ENCODE assay signal across 9 mouse cellular contexts in genomic region chr1:111242344-111242743, GRCm38 (mm10).
DNase-seq lines count a peak whose midpoint lies in the region; ATAC-seq and TF ChIP-seq lines count a peak whose summit lies in the region.
"Had no signal": no experiment of that assay in that cellular context is flagged by ENCODE, and none has a peak within 500 bp of the region (broad histone marks: within the 10 kb centered on the region; RNA-seq: fewer than 3 reads in every experiment).

No protein-coding gene starts in this region.

- no peak overlapping the region for H3K9ac ChIP-seq in hindbrain, embryonic 11.5 days (ENCODE audit: low read depth, low read length)
- H3K9ac ChIP-seq in MEL (ENCODE audit: control insufficient read depth, low read depth, low read length, poor library complexity, severe bottlenecking): no peak overlapping the region
- no peak overlapping the region for H3K9ac ChIP-seq in midbrain, embryonic 15.5 days

- no peaks in the 10 kb centered on the region for H3K27me3 ChIP-seq in hindbrain, embryonic 11.5 days (ENCODE audit: control insufficient read depth, insufficient read depth, low read length)
- H3K27me3 ChIP-seq in hindbrain, embryonic 10.5 days (ENCODE audit: insufficient read depth, poor library complexity, severe bottlenecking): no peaks in the 10 kb centered on the region
- no peaks in the 10 kb centered on the region for H3K27me3 ChIP-seq in MEL (ENCODE audit: control insufficient read depth in 1 of 2, insufficient read depth in 2 of 2, low read length in 2 of 2)
- H3K27me3 ChIP-seq in midbrain, embryonic 15.5 days (replicated peaks): no peaks in the 10 kb centered on the region

- WGBS in hindbrain, embryonic 11.5 days: 82% methylated on average over 1 of the region's 1 CpGs
- WGBS in hindbrain, embryonic 10.5 days: 78% methylated on average over 1 of the region's 1 CpGs
- 43% methylated on average over 1 of the region's 1 CpGs for WGBS in midbrain, embryonic 15.5 days

- no peaks in the 10 kb centered on the region for H3K9me3 ChIP-seq in hindbrain, embryonic 11.5 days (ENCODE audit: control insufficient read depth, low read length)
- H3K9me3 ChIP-seq in hindbrain, embryonic 10.5 days: no peaks in the 10 kb centered on the region
- H3K9me3 ChIP-seq in MEL (replicated peaks; ENCODE audit: insufficient read depth, low read length): no peaks in the 10 kb centered on the region
- no peaks in the 10 kb centered on the region for H3K9me3 ChIP-seq in midbrain, embryonic 15.5 days

- no peaks in the 10 kb centered on the region for H3K79me2 ChIP-seq in MEL (ENCODE audit: control insufficient read depth, insufficient read depth, low read length, poor library complexity)

- TF ChIP-seq RAD21 in MEL (IDR thresholded peaks at IDR 0.05; ENCODE audit: low read depth, low read length): peak; percentile 96

- ATAC-seq in hindbrain, embryonic 11.5 days (ENCODE audit: low FRiP score): peak; percentile 79
- peak; percentile 92 for ATAC-seq in midbrain, embryonic 15.5 days (replicated peaks)

- no peaks in the 10 kb centered on the region for H3K36me3 ChIP-seq in hindbrain, embryonic 11.5 days (ENCODE audit: control insufficient read depth, insufficient read depth, low read length)
- no peaks in the 10 kb centered on the region for H3K36me3 ChIP-seq in hindbrain, embryonic 10.5 days
- no peaks in the 10 kb centered on the region for H3K36me3 ChIP-seq in MEL (ENCODE audit: control insufficient read depth in 1 of 2, insufficient read depth in 2 of 2, low read length in 2 of 2)
- no peaks in the 10 kb centered on the region for H3K36me3 ChIP-seq in midbrain, embryonic 15.5 days (replicated peaks)
- H3K36me3 ChIP-seq: G1E had no signal

- no peak overlapping the region for H3K27ac ChIP-seq in hindbrain, embryonic 11.5 days (ENCODE audit: low read depth, low read length)
- H3K27ac ChIP-seq in hindbrain, embryonic 10.5 days: no peak overlapping the region
- no peak overlapping the region for H3K27ac ChIP-seq in MEL (ENCODE audit: control insufficient read depth, low read depth, low read length)
- H3K27ac ChIP-seq in midbrain, embryonic 15.5 days: no peak overlapping the region

- DNase-seq in hindbrain, embryonic 11.5 days (ENCODE audit: low spot score): peak; percentile 37
- DNase-seq in hindbrain, embryonic 10.5 days (ENCODE audit: low spot score): no peak
- DNase-seq in MEL (ENCODE audit: low read depth, low spot score): peak; percentile 65
- peak; percentile 11 for DNase-seq in embryo, embryonic 9.5 days (ENCODE audit: extremely low spot score)
- DNase-seq in urinary bladder, postnatal 10 days (ENCODE audit: low spot score): no peak
- no peak for DNase-seq in layer of hippocampus, adult 8-10 months (ENCODE audit: low spot score in 2 of 2)
- DNase-seq in adrenal gland, adult 2 months: no peak

- TF ChIP-seq EP300 in MEL (IDR thresholded peaks at IDR 0.05; ENCODE audit: low read depth in 1 of 2, low read length in 2 of 2): no peak

- no peak overlapping the region for H3K4me2 ChIP-seq in hindbrain, embryonic 11.5 days (replicated peaks; ENCODE audit: low read depth, low read length)
- no peak overlapping the region for H3K4me2 ChIP-seq in midbrain, embryonic 15.5 days

- H3K4me1 ChIP-seq in hindbrain, embryonic 11.5 days (replicated peaks; ENCODE audit: control insufficient read depth, insufficient read depth, low read length): no peaks in the 10 kb centered on the region
- H3K4me1 ChIP-seq in hindbrain, embryonic 10.5 days (replicated peaks): no peaks in the 10 kb centered on the region
- H3K4me1 ChIP-seq in MEL (ENCODE audit: control insufficient read depth in 1 of 2, insufficient read depth in 2 of 2, low read length in 2 of 2): no peaks in the 10 kb centered on the region
- no peaks in the 10 kb centered on the region for H3K4me1 ChIP-seq in midbrain, embryonic 15.5 days

- peak in 2 of 3 experiments; percentile 23 to 81; a peak in 3 of 6 replicates for TF ChIP-seq CTCF in MEL (IDR thresholded peaks at IDR 0.05 in 2 of 3, conservative IDR thresholded peaks at IDR 0.05 in 1 of 3; ENCODE audit: control insufficient read depth in 1 of 3, insufficient read depth in 1 of 3, low read depth in 2 of 3, low read length in 3 of 3, poor library complexity in 1 of 3, severe bottlenecking in 1 of 3)

- no peak overlapping the region for H3K4me3 ChIP-seq in hindbrain, embryonic 11.5 days (ENCODE audit: low read depth, low read length)
- no peak overlapping the region for H3K4me3 ChIP-seq in hindbrain, embryonic 10.5 days
- H3K4me3 ChIP-seq in MEL (ENCODE audit: control insufficient read depth in 1 of 2, insufficient read depth in 1 of 2, low read depth in 2 of 2, low read length in 2 of 2): no peak overlapping the region
- H3K4me3 ChIP-seq in midbrain, embryonic 15.5 days: no peak overlapping the region

- TF ChIP-seq POLR2A in MEL (IDR thresholded peaks at IDR 0.05; ENCODE audit: control insufficient read depth in 1 of 2, insufficient read depth in 1 of 2, low read depth in 1 of 2, low read length in 2 of 2, poor library complexity in 1 of 2): no peak

TF ChIP-seq in MEL, 35 proteins besides CTCF, POLR2A, EP300 and RAD21:
- TF ChIP-seq SIN3A (IDR thresholded peaks at IDR 0.05; ENCODE audit: low read length) (peak; percentile 36; the same call in 1 of the 2 replicates), ZC3H11A (IDR thresholded peaks at IDR 0.05; ENCODE audit: low read depth, low read length) (peak; percentile 94), SMC3 (IDR thresholded peaks at IDR 0.05; ENCODE audit: low read depth, low read length) (peak; percentile 93), ETS1 (IDR thresholded peaks at IDR 0.05; ENCODE audit: low read depth, low read length) (no peak), NRF1 (IDR thresholded peaks at IDR 0.05; ENCODE audit: insufficient read depth, low read depth, low read length, poor library complexity, severe bottlenecking) (no peak), ELF1 (IDR thresholded peaks at IDR 0.05; ENCODE audit: low read depth, low read length) (no peak), JUND (IDR thresholded peaks at IDR 0.05; ENCODE audit: low read depth, low read length) (no peak), NELFE (IDR thresholded peaks at IDR 0.05; ENCODE audit: low read depth, low read length) (no peak), ZKSCAN1 (IDR thresholded peaks at IDR 0.05; ENCODE audit: low read depth, low read length) (no peak), RCOR1 (IDR thresholded peaks at IDR 0.05; ENCODE audit: low read depth, low read length) (no peak), MEF2A (IDR thresholded peaks at IDR 0.05; ENCODE audit: extremely low read depth, insufficient replicate concordance, low read depth, low read length, poor library complexity, severe bottlenecking) (no peak)

Comparison
In these comparisons a context has a peak if more than half of its experiments do, and no peak if none do; other contexts are left out.
1. DNase-seq: peak in hindbrain, embryonic 11.5 days (single experiment), MEL (single experiment) and embryo, embryonic 9.5 days (single experiment); none in hindbrain, embryonic 10.5 days (single experiment), urinary bladder, postnatal 10 days (single experiment), layer of hippocampus, adult 8-10 months (0 of 2) and adrenal gland, adult 2 months (single experiment).